Mouse (Mus musculus) lung, embryonic 16.5 days (tissue): ENCODE results near the gene Ppfibp1. TPM values are rescaled to one million over a fixed set of nuclear protein-coding genes. Genes with fewer than 3 reads are reported as not detected.

Source experiments
- ATAC-seq: fragments of 200-750 bp; cut with Nextera tagmentation; 2 replicates; pipeline ENCODE4 v1.8.0; 2017; ENCODE audit warnings: low read depth, mild to moderate bottlenecking, moderate library complexity
- H3K27ac ChIP-seq: fragments of 300-500 bp; sonication (generic); 2 replicates; pipeline ENCODE4 v1.5.1; 2014; ENCODE audit warnings: mild to moderate bottlenecking, control low read depth, low read length
- H3K27me3 ChIP-seq: fragments of 300-500 bp; sonication (generic); 2 replicates; pipeline ENCODE4 v1.6.1; 2014; ENCODE audit warnings: low read depth, low read length, mixed read lengths; ENCODE audit not compliant: control insufficient read depth, insufficient read depth
- H3K36me3 ChIP-seq: fragments of 300-500 bp; sonication (generic); 2 replicates; pipeline ENCODE4 v1.6.1; 2014; ENCODE audit warnings: low read length; ENCODE audit not compliant: control insufficient read depth, insufficient read depth
- H3K4me1 ChIP-seq: fragments of 300-500 bp; sonication (generic); replicated peaks from 2 replicates; pipeline ENCODE4 v1.6.1; 2014; ENCODE audit warnings: low read length, mixed read lengths; ENCODE audit not compliant: control insufficient read depth, insufficient read depth
- H3K4me2 ChIP-seq: fragments of 300-500 bp; sonication (generic); 2 replicates; pipeline ENCODE4 v1.6.1; 2014; ENCODE audit warnings: low read depth, low read length, control low read depth
- H3K4me3 ChIP-seq: fragments of 300-500 bp; sonication (generic); 2 replicates; pipeline ENCODE4 v1.5.1; 2014; ENCODE audit warnings: mild to moderate bottlenecking, low read length, control low read depth
- H3K9ac ChIP-seq: fragments of 300-500 bp; sonication (generic); 2 replicates; pipeline ENCODE4 v1.6.1; 2014; ENCODE audit warnings: low read length, control low read depth
- H3K9me3 ChIP-seq: fragments of 300-500 bp; sonication (generic); 2 replicates; pipeline ENCODE4 v1.6.1; 2016; ENCODE audit warnings: low read length; ENCODE audit not compliant: control insufficient read depth
- WGBS: fragments of 180-500 bp; shearing (Covaris S2); extraction: QIAGEN DNeasy Blood & Tissue Kit; methylation state at CpG from one replicate; pipeline ENCODE4 v1.1.7; 2014; 5-methylcytosine and 5-hydroxymethylcytosine counted together
- polyA plus RNA-seq: library from polyadenylated mRNA; unstranded; fragments of >200 nt; fragmentation: Nextera tagmentation; extraction: Ambion mirVana; gene quantifications from 2 replicates; pipeline ENCODE4 v1.2.1, GENCODE M21; 2015

Gene Ppfibp1
- polyA plus RNA-seq, 1 experiment from 2014 or later = 50.5 TPM

- Histone ChIP-seq H3K9me3 (no peaks in the 10 kb centered on the region), H3K36me3 (no peaks in the 10 kb centered on the region), H3K4me3 (no peak overlapping the region), H3K27ac (no peak overlapping the region), H3K4me1 (peaks cover 31% of the 10 kb centered on the region), H3K9ac (no peak overlapping the region), H3K27me3 (no peaks in the 10 kb centered on the region), H3K4me2 (no peak overlapping the region)
- no peak for ATAC-seq
- 61% methylated on average over 6 of the region's 6 CpGs for WGBS
Observed at GRCm38 (mm10) chr6:146946327-146947029, 58.2 kb downstream of the Ppfibp1 start.

DNA sequence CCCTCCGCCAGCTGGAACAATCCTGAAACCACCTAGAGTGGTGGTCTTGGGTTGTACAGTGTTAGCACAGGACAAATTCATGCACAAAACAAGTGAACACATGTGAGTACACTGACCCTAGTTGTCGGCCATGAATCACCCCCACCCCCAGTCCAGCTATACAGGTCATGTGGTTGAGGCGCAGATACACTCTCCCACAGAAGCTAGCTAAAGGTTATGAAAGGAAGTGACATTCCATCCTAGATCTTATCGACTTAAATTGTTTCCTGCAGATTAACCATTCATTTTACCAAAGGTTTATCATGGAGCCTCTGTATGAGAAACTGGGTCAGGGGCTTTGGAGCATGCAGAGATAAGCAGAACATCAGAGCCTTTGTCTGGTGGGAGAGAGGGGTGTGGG is 58.9 kb downstream of the Ppfibp1 start:
- no peak for ATAC-seq
- H3K9me3 ChIP-seq = no peaks in the 10 kb centered on the region
- no peak overlapping the region for H3K4me3 ChIP-seq
- 51% methylated on average over 4 of the region's 4 CpGs for WGBS
- H3K4me1 ChIP-seq = peaks cover 33% of the 10 kb centered on the region
- no peaks in the 10 kb centered on the region for H3K27me3 ChIP-seq
- H3K36me3 ChIP-seq = no peaks in the 10 kb centered on the region
- H3K27ac ChIP-seq = no peak overlapping the region
- H3K9ac ChIP-seq = no peak overlapping the region
- no peak overlapping the region for H3K4me2 ChIP-seq

GRCm38 (mm10) chr6:146949682-146950453 is 61.6 kb downstream of the Ppfibp1 start:
- 49% methylated on average over 10 of the region's 10 CpGs for WGBS
- no peak for ATAC-seq
- H3K27ac ChIP-seq = no peak overlapping the region

GRCm38 (mm10) chr6:146950454-146950832 is 62.2 kb downstream of the Ppfibp1 start:
- Histone ChIP-seq H3K27me3 (no peaks in the 10 kb centered on the region), H3K9me3 (no peaks in the 10 kb centered on the region), H3K4me2 (no peak overlapping the region), H3K27ac (no peak overlapping the region), H3K9ac (no peak overlapping the region), H3K36me3 (no peaks in the 10 kb centered on the region), H3K4me1 (peaks cover 24% of the 10 kb centered on the region), H3K4me3 (no peak overlapping the region)
- no peak for ATAC-seq
- WGBS = 27% methylated on average over 1 of the region's 1 CpGs

More at GRCm38 (mm10) chr6:146949682-146950453, 61.6 kb downstream of the Ppfibp1 start:
- H3K27me3 ChIP-seq = no peaks in the 10 kb centered on the region
- H3K36me3 ChIP-seq = no peaks in the 10 kb centered on the region
- peaks cover 30% of the 10 kb centered on the region for H3K4me1 ChIP-seq
- no peak overlapping the region for H3K4me3 ChIP-seq
- H3K4me2 ChIP-seq = no peak overlapping the region
- no peak overlapping the region for H3K9ac ChIP-seq
- H3K9me3 ChIP-seq = no peaks in the 10 kb centered on the region

DNA sequence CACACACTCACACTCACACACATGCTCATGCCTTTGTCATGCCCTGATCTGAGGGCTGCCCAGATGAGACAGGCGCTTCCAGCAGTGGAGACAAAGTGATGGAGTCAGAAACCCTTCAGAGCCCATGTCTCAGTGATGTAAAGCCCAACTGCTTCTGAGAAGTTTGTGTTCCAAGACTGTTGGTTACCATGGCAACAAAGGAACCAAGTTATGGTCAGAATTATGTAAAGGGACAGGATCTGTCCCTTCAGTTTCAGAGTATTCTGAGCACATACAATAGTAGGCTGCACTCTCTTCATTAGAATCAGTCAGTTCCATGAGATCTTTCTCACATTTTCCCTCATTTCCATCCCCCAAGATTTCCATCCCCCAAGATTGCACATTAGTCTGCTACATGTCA is 66.0 kb downstream of the Ppfibp1 start, which contains the start of gene 1700034J05Rik:
TSS of gene 1700034J05Rik (minus strand) at position 165 of the 400 bp plus-strand sequence.
- H3K4me3 ChIP-seq = no peak within 1 kb of the TSS
- peaks cover 9% of the 10 kb centered on the region for H3K4me1 ChIP-seq
- WGBS = 84% methylated on average over 1 of the region's 1 CpGs
- no peak within 1 kb of the TSS for H3K9ac ChIP-seq
- no peak within 1 kb of the TSS for H3K27ac ChIP-seq
- no peaks in the 10 kb centered on the region for H3K27me3 ChIP-seq
- no peak for ATAC-seq
- no peaks in the 10 kb centered on the region for H3K36me3 ChIP-seq
- H3K4me2 ChIP-seq = no peak within 1 kb of the TSS
- H3K9me3 ChIP-seq = no peaks in the 10 kb centered on the region

GRCm38 (mm10) chr6:146955475-146955874 is 67.2 kb downstream of the Ppfibp1 start:
- Histone ChIP-seq H3K4me3 (no peak overlapping the region), H3K9me3 (no peaks in the 10 kb centered on the region), H3K36me3 (no peaks in the 10 kb centered on the region), H3K27ac (no peak overlapping the region), H3K4me1 (0 out of 2 replicates have a peak, but pooled peaks cover 2% of the 10 kb centered on the region), H3K9ac (no peak overlapping the region), H3K27me3 (no peaks in the 10 kb centered on the region), H3K4me2 (no peak overlapping the region)
- no peak for ATAC-seq
- WGBS = 79% methylated on average over 1 of the region's 1 CpGs

GRCm38 (mm10) chr6:146955896-146956295 is 67.6 kb downstream of the Ppfibp1 start:
- Histone ChIP-seq H3K27me3 (no peaks in the 10 kb centered on the region), H3K4me3 (no peak overlapping the region), H3K9ac (no peak overlapping the region), H3K4me1 (peaks cover 2% of the 10 kb centered on the region; the same call in 1 of the 2 replicates), H3K4me2 (no peak overlapping the region), H3K27ac (no peak overlapping the region), H3K36me3 (no peaks in the 10 kb centered on the region), H3K9me3 (no peaks in the 10 kb centered on the region)
- ATAC-seq = no peak; the same call in 1 of the 2 replicates
- WGBS = 43% methylated on average over 12 of the region's 12 CpGs

- H3K36me3 ChIP-seq = no peaks in the 10 kb centered on the region
- peaks cover 4% of the 10 kb centered on the region; the same call in 1 of the 2 replicates for H3K4me1 ChIP-seq
- H3K4me3 ChIP-seq = no peak overlapping the region
- no peak overlapping the region for H3K4me2 ChIP-seq
- no peak overlapping the region for H3K27ac ChIP-seq
- H3K9me3 ChIP-seq = no peaks in the 10 kb centered on the region
- no peaks in the 10 kb centered on the region for H3K27me3 ChIP-seq
- WGBS = 76% methylated on average over 1 of the region's 1 CpGs
- no peak for ATAC-seq
- no peak overlapping the region for H3K9ac ChIP-seq
Observed at GRCm38 (mm10) chr6:146956961-146957360, 68.7 kb downstream of the Ppfibp1 start.

DNA sequence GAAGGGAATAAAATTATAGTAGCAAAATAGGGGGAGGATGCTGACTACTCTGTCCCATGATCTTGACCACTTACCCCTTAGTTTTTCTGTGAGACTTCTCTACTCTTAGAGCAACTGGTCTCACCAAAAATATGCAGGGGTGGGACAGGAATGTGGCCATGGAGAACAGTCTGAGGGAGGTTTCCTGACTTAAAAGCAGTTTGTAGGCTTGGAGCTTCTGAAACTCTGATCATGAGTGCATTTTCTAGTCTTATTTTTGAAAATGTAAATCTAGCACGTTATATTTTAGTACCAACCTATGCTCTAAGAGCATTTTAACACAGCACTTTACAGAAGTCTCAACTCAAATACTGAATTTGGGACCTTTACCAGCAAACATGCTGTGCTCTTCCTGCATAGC is 70.4 kb downstream of the Ppfibp1 start:
- Histone ChIP-seq H3K4me3 (no peak overlapping the region), H3K4me1 (peaks cover 4% of the 10 kb centered on the region; the same call in 1 of the 2 replicates), H3K9ac (no peak overlapping the region), H3K36me3 (no peaks in the 10 kb centered on the region), H3K27ac (no peak overlapping the region), H3K4me2 (no peak overlapping the region), H3K27me3 (no peaks in the 10 kb centered on the region), H3K9me3 (no peaks in the 10 kb centered on the region)
- no peak for ATAC-seq
- 72% methylated on average over 1 of the region's 1 CpGs for WGBS
